Mouse (Mus musculus) ES-E14 (cell line): ENCODE measurements around the gene Wbp2nl. TPM values are rescaled to one million over a fixed set of nuclear protein-coding genes. Genes with fewer than 3 reads are reported as not detected.

Source experiments
- DNase-seq: peaks from one replicate; pipeline ENCODE4 v3.0.0-alpha.2; 2013; ENCODE audit warnings: low read depth, low spot score
- H3K27ac ChIP-seq: 2 replicates; pipeline ENCODE4 v1.5.1; 2012; ENCODE audit warnings: low read depth, mild to moderate bottlenecking, low read length, moderate library complexity, mixed read lengths; ENCODE audit not compliant: poor library complexity, insufficient read depth, severe bottlenecking
- H3K36me3 ChIP-seq: 2 replicates; pipeline ENCODE4 v1.6.1; 2012; ENCODE audit warnings: mild to moderate bottlenecking, low read length, moderate library complexity, mixed read lengths; ENCODE audit not compliant: control insufficient read depth, poor library complexity, insufficient read depth, severe bottlenecking
- H3K4me1 ChIP-seq, 2 experiments: fragments of 150-350 bp in 1 of 2; sonication (generic) in 1 of 2; 2 replicates each; pipeline ENCODE4 v1.6.1; 2012; ENCODE audit warnings: low read length in 2 of 2, mild to moderate bottlenecking in 1 of 2, mixed read lengths in 1 of 2; ENCODE audit not compliant: control insufficient read depth in 2 of 2, insufficient read depth in 2 of 2, poor library complexity in 1 of 2
- H3K4me3 ChIP-seq, 2 experiments: fragments of 150-350 bp in 1 of 2; sonication (generic) in 1 of 2; 2 replicates each; pipeline ENCODE4 v1.5.1; 2012; ENCODE audit warnings: low read length in 2 of 2, low read depth in 1 of 2, mild to moderate bottlenecking in 1 of 2, mixed read lengths in 1 of 2; ENCODE audit not compliant: insufficient read depth in 1 of 2, poor library complexity in 1 of 2, severe bottlenecking in 1 of 2
- H3K9ac ChIP-seq: 2 replicates; pipeline ENCODE4 v1.6.1; 2012; ENCODE audit warnings: low read depth, mild to moderate bottlenecking, low read length, mixed read lengths; ENCODE audit not compliant: poor library complexity, insufficient read depth, severe bottlenecking
- H3K9me3 ChIP-seq: fragments of 150-350 bp; sonication (generic); 2 replicates; pipeline ENCODE4 v1.6.1; 2012; ENCODE audit warnings: low read depth, mild to moderate bottlenecking, low read length; ENCODE audit not compliant: control insufficient read depth, insufficient read depth
- CHD2 ChIP-seq: IDR thresholded peaks from 2 replicates; pipeline ENCODE4 v1.6.1; 2014; ENCODE audit warnings: mild to moderate bottlenecking, low read depth, low read length, inconsistent platforms
- HCFC1 ChIP-seq: IDR thresholded peaks from 2 replicates; pipeline ENCODE4 v1.6.1; 2012; ENCODE audit warnings: low read length, inconsistent platforms, borderline replicate concordance; ENCODE audit not compliant: insufficient read depth
- MAFK ChIP-seq: IDR thresholded peaks from 2 replicates; pipeline ENCODE4 v1.6.1; 2014; ENCODE audit warnings: mild to moderate bottlenecking, low read depth, low read length, inconsistent platforms; ENCODE audit not compliant: insufficient read depth
- ZC3H11A ChIP-seq: IDR thresholded peaks from 2 replicates; pipeline ENCODE4 v1.6.1; 2012; ENCODE audit warnings: low read depth, mild to moderate bottlenecking, inconsistent platforms, low read length, borderline replicate concordance
- ZNF384 ChIP-seq: IDR thresholded peaks from 2 replicates; pipeline ENCODE4 v1.6.1; 2012; ENCODE audit warnings: low read depth, low read length, inconsistent platforms
- in situ Hi-C, 2 experiments: fragments of 600-800 bp; cut with MboI; formaldehyde crosslinking; loops; one replicate each; pipeline ENCODE4 v1.15.1; 2025; ENCODE audit warnings: low sequenced_read_pairs in 2 of 2, inconsistent platforms in 1 of 2; ENCODE audit not compliant: unreplicated experiment in 2 of 2
- total RNA-seq: library from RNA; depleted of rRNA; stranded (reverse); fragments of 300-350 nt; gene quantifications from 2 replicates; pipeline ENCODE4 v1.2.3, GENCODE M21; 2012

The Wbp2nl gene
- total RNA-seq, 1 experiment = 2.1 TPM

GRCm38 (mm10) chr15:82347852-82348251 lies 49.1 kb downstream of the Wbp2nl start:
- no peak overlapping the region for H3K27ac ChIP-seq
- peaks cover 4 to 9% of the 10 kb centered on the region in 2 experiments for H3K4me1 ChIP-seq
- in situ Hi-C loops = no loop called here
- H3K9ac ChIP-seq = no peak overlapping the region
- DNase-seq = no peak
- TF ChIP-seq ZC3H11A (no peak), ZNF384 (no peak), MAFK (no peak), HCFC1 (no peak), CHD2 (no peak)
- no peak overlapping the region for H3K4me3 ChIP-seq
- no peaks in the 10 kb centered on the region for H3K9me3 ChIP-seq
- H3K36me3 ChIP-seq = peaks cover 23% of the 10 kb centered on the region

GRCm38 (mm10) chr15:82348258-82348998 lies 49.7 kb downstream of the Wbp2nl start:
- TF ChIP-seq ZNF384 (no peak), HCFC1 (no peak), MAFK (no peak), ZC3H11A (no peak), CHD2 (no peak)
- Histone ChIP-seq H3K9ac (no peak overlapping the region), H3K9me3 (no peaks in the 10 kb centered on the region), H3K27ac (no peak overlapping the region), H3K4me3 (no peak overlapping the region), H3K4me1 (peaks cover 4 to 9% of the 10 kb centered on the region in 2 experiments), H3K36me3 (peaks cover 23% of the 10 kb centered on the region)
- in situ Hi-C loops = no loop called here
- no peak for DNase-seq

GRCm38 (mm10) chr15:82348999-82349341 lies 50.2 kb downstream of the Wbp2nl start:
- H3K9ac ChIP-seq = no peak overlapping the region
- in situ Hi-C loops = no loop called here
- peaks cover 23% of the 10 kb centered on the region for H3K36me3 ChIP-seq
- H3K4me1 ChIP-seq = peaks cover 4 to 9% of the 10 kb centered on the region in 2 experiments
- no peaks in the 10 kb centered on the region for H3K9me3 ChIP-seq
- TF ChIP-seq CHD2 (no peak), MAFK (no peak), ZC3H11A (no peak), ZNF384 (no peak), HCFC1 (no peak)
- DNase-seq = no peak
- H3K4me3 ChIP-seq = no peak overlapping the region
- H3K27ac ChIP-seq = no peak overlapping the region

GRCm38 (mm10) chr15:82350349-82350748 lies 51.6 kb downstream of the Wbp2nl start:
- H3K9me3 ChIP-seq = no peaks in the 10 kb centered on the region
- peaks cover 23% of the 10 kb centered on the region for H3K36me3 ChIP-seq
- no peak overlapping the region for H3K9ac ChIP-seq
- DNase-seq = no peak
- H3K27ac ChIP-seq = no peak overlapping the region
- H3K4me1 ChIP-seq = peaks cover 4 to 7% of the 10 kb centered on the region in 2 experiments; a peak in 3 of 4 replicates
- in situ Hi-C loops = loop anchor here in 1 of 2 experiments (10.0 kb wide), 1 partner anchor 694 kb away; no protein-coding TSS in a partner anchor
- TF ChIP-seq MAFK (no peak), CHD2 (no peak), HCFC1 (no peak), ZC3H11A (no peak), ZNF384 (no peak)
- no peak overlapping the region for H3K4me3 ChIP-seq

GRCm38 (mm10) chr15:82351480-82351879 lies 52.7 kb downstream of the Wbp2nl start:
- no peak for DNase-seq
- no peak overlapping the region for H3K9ac ChIP-seq
- H3K36me3 ChIP-seq = peaks cover 24% of the 10 kb centered on the region
- H3K9me3 ChIP-seq = no peaks in the 10 kb centered on the region
- no peak for TF ChIP-seq CHD2
- no peak for TF ChIP-seq MAFK
- TF ChIP-seq ZC3H11A = no peak
- TF ChIP-seq HCFC1 = no peak
- no peak for TF ChIP-seq ZNF384
- no peak overlapping the region for H3K27ac ChIP-seq
- in situ Hi-C loops = loop anchor here in 1 of 2 experiments (10.0 kb wide), 1 partner anchor 693 kb away; no protein-coding TSS in a partner anchor
- H3K4me1 ChIP-seq = peaks cover 4 to 7% of the 10 kb centered on the region in 2 experiments; a peak in 3 of 4 replicates
- H3K4me3 ChIP-seq = no peak overlapping the region
